Mouse (Mus musculus): ENCODE results near the gene Il9. TPM values are rescaled to one million over a fixed set of nuclear protein-coding genes. Genes with fewer than 3 reads are reported as not detected.

The Il9 gene
- polyA plus RNA-seq, 1 experiment from 2014 or later: not detected

DNA sequence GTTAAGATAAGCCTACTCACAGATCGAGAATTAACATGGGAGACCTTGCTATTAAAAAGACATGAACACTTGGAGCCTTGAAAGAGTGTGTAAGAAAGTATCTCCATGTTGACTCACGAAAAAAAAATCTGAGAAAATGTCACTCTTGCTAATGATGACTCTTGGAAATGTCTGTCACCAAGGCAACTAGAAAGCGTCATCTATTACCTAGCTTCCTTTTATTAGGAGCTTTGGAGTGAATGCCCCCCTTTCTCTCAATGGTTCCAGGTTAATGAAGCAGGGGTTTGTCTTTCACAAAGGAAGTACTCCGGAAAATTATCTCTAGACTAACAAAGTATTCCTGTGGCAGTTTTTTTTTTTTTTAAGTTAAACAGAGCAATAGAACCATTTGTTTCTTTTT, 34.3 kb upstream of the Il9 start:
- DNase-seq (ENCODE audit: low spot score) (no peak), ATAC-seq (ENCODE audit: insufficient read depth, low FRiP score, low TSS enrichment) (no peak)
- Histone ChIP-seq H3K4me3 (ENCODE audit: low read depth, low read length) (no peak overlapping the region), H3K27me3 (ENCODE audit: control insufficient read depth, insufficient read depth, low read length) (no peaks in the 10 kb centered on the region), H3K4me2 (ENCODE audit: low read depth) (no peak overlapping the region), H3K4me1 (ENCODE audit: control insufficient read depth, insufficient read depth, low read length) (no peaks in the 10 kb centered on the region), H3K36me3 (ENCODE audit: control insufficient read depth, insufficient read depth, low read length) (no peaks in the 10 kb centered on the region), H3K27ac (ENCODE audit: low read depth, low read length) (no peak overlapping the region), H3K9me3 (ENCODE audit: control insufficient read depth, low read length) (no peaks in the 10 kb centered on the region), H3K9ac (ENCODE audit: low read length) (no peak overlapping the region)
- WGBS: 81% methylated on average over 4 of the region's 4 CpGs

DNA sequence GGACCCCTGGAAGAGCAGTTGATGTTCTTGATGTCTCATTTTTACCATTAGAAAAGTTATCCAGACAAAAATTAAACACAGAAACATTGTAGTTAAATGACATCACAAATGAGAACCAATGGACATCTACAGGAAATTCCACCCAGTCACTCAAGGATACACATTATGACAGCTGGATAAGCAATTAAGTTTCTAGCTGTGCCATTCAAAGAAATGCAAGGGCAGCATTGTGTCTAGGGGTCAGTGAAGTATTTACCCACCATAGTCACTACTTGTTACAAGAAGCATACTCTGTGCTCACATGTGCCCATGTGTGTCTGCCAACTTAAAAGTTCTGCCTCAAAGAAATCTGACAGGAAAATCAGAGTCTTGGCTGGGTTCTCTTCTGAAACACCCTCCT, 31.5 kb upstream of the Il9 start:
- Histone ChIP-seq H3K27me3 (ENCODE audit: control insufficient read depth, insufficient read depth, low read length) (no peaks in the 10 kb centered on the region), H3K27ac (ENCODE audit: low read depth, low read length) (no peak overlapping the region), H3K9me3 (ENCODE audit: control insufficient read depth, low read length) (no peaks in the 10 kb centered on the region), H3K4me1 (ENCODE audit: control insufficient read depth, insufficient read depth, low read length) (no peaks in the 10 kb centered on the region), H3K4me3 (ENCODE audit: low read depth, low read length) (no peak overlapping the region), H3K4me2 (ENCODE audit: low read depth) (no peak overlapping the region), H3K36me3 (ENCODE audit: control insufficient read depth, insufficient read depth, low read length) (no peaks in the 10 kb centered on the region), H3K9ac (ENCODE audit: low read length) (no peak overlapping the region)
- ATAC-seq (ENCODE audit: insufficient read depth, low FRiP score, low TSS enrichment) (no peak), DNase-seq (ENCODE audit: low spot score) (no peak)

DNA sequence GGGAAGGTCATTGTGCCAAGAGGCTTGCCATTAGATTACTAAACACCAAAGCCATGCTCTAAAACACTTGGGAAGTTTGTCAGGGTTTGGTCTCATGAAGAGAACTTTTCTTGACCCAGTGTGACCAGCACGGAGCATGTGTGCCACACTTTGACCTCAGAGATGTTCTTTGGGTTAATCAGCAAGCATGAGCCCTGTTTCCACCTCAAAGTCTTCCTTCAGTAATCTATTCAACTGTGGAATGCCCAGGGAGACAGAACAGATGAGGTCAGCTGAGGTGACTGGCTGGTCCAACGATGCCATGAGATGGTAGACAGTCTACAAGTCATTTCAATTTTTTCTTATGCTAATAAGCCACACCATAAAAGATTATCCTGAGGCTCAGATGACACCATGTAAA, 27.8 kb upstream of the Il9 start:
- ATAC-seq (ENCODE audit: insufficient read depth, low FRiP score, low TSS enrichment) (no peak), DNase-seq (ENCODE audit: low spot score) (no peak)
- Histone ChIP-seq H3K9ac (ENCODE audit: low read length) (no peak overlapping the region), H3K4me2 (ENCODE audit: low read depth) (no peak overlapping the region), H3K4me1 (ENCODE audit: control insufficient read depth, insufficient read depth, low read length) (no peaks in the 10 kb centered on the region), H3K36me3 (ENCODE audit: control insufficient read depth, insufficient read depth, low read length) (no peaks in the 10 kb centered on the region), H3K9me3 (ENCODE audit: control insufficient read depth, low read length) (no peaks in the 10 kb centered on the region), H3K27ac (ENCODE audit: low read depth, low read length) (no peak overlapping the region), H3K4me3 (ENCODE audit: low read depth, low read length) (no peak overlapping the region), H3K27me3 (ENCODE audit: control insufficient read depth, insufficient read depth, low read length) (no peaks in the 10 kb centered on the region)
- WGBS: 95% methylated on average over 2 of the region's 2 CpGs

- Histone ChIP-seq H3K9me3 (ENCODE audit: control insufficient read depth, low read length) (no peaks in the 10 kb centered on the region), H3K4me1 (ENCODE audit: control insufficient read depth, insufficient read depth, low read length) (no peaks in the 10 kb centered on the region), H3K36me3 (ENCODE audit: control insufficient read depth, insufficient read depth, low read length) (no peaks in the 10 kb centered on the region), H3K27ac (ENCODE audit: low read depth, low read length) (no peak overlapping the region), H3K4me2 (ENCODE audit: low read depth) (no peak overlapping the region), H3K9ac (ENCODE audit: low read length) (no peak overlapping the region), H3K4me3 (ENCODE audit: low read depth, low read length) (no peak overlapping the region), H3K27me3 (ENCODE audit: control insufficient read depth, insufficient read depth, low read length) (no peaks in the 10 kb centered on the region)
- DNase-seq (ENCODE audit: low spot score) (no peak), ATAC-seq (ENCODE audit: insufficient read depth, low FRiP score, low TSS enrichment) (no peak)
- 84% methylated on average over 6 of the region's 6 CpGs for WGBS
Observed at GRCm38 (mm10) chr13:56506871-56507496, 24.9 kb upstream of the Il9 start.

DNA sequence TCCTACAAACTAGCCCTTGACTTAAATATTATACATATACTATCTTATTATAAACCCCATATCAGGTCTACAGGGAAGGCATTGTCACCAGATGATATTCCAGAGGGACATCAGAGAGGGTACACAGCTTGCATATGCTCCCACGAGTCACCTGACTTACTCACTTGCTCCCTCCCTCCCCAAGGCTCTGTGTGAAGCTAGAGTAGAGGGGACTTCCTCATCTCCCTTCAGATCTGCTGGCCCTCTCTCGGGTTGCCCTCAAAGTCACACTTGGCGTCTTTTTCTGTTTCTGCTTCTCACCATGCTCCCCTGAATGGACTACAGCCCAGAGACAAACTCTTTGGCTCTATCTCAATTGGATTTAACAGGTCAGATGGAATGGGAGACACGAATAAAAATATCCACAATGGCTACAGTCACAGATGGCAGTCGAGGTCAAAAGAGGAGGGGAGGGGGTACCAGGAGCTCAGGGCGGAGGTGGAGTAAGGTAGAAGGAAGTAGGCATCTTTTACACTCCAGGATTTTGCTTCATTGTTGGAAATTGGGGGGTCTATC, 19.9 kb upstream of the Il9 start:
- Histone ChIP-seq H3K9ac (ENCODE audit: low read length) (no peak overlapping the region), H3K36me3 (ENCODE audit: control insufficient read depth, insufficient read depth, low read length) (no peaks in the 10 kb centered on the region), H3K27ac (ENCODE audit: low read depth, low read length) (no peak overlapping the region), H3K4me1 (ENCODE audit: control insufficient read depth, insufficient read depth, low read length) (no peaks in the 10 kb centered on the region), H3K4me3 (ENCODE audit: low read depth, low read length) (no peak overlapping the region), H3K9me3 (ENCODE audit: control insufficient read depth, low read length) (no peaks in the 10 kb centered on the region), H3K4me2 (ENCODE audit: low read depth) (no peak overlapping the region), H3K27me3 (ENCODE audit: control insufficient read depth, insufficient read depth, low read length) (no peaks in the 10 kb centered on the region)
- ATAC-seq (ENCODE audit: insufficient read depth, low FRiP score, low TSS enrichment) (no peak), DNase-seq (ENCODE audit: low spot score) (no peak)
- WGBS: 77% methylated on average over 6 of the region's 6 CpGs

DNA sequence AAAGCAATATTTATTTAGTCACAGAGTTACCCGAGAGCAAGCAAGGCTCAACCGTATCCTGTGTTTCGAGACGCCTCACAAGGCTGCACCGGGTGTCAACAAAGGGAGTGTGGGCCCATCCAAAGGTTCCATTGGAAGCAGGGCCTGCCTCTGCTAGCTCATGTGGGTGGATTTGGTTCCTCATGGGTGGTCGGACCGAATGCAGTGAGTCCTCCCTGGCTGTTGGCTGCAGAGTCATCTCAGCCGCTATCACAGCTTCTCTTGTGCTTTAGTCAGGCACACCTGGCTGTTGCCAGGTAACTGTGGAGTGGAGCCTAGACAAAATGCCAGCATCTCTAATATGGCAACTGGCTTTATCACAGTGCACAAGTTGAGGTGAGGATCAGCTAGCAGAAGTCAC, 18.6 kb upstream of the Il9 start:
- Histone ChIP-seq H3K9ac (ENCODE audit: low read length) (no peak overlapping the region), H3K27me3 (ENCODE audit: control insufficient read depth, insufficient read depth, low read length) (no peaks in the 10 kb centered on the region), H3K36me3 (ENCODE audit: control insufficient read depth, insufficient read depth, low read length) (no peaks in the 10 kb centered on the region), H3K4me3 (ENCODE audit: low read depth, low read length) (no peak overlapping the region), H3K4me1 (ENCODE audit: control insufficient read depth, insufficient read depth, low read length) (no peaks in the 10 kb centered on the region), H3K9me3 (ENCODE audit: control insufficient read depth, low read length) (no peaks in the 10 kb centered on the region), H3K4me2 (ENCODE audit: low read depth) (no peak overlapping the region), H3K27ac (ENCODE audit: low read depth, low read length) (no peak overlapping the region)
- no peak for DNase-seq (ENCODE audit: low spot score)
- WGBS: 92% methylated on average over 8 of the region's 8 CpGs
- ATAC-seq (ENCODE audit: insufficient read depth, low FRiP score, low TSS enrichment): no peak

GRCm38 (mm10) chr13:56500132-56500531, 18.1 kb upstream of the Il9 start:
- no peak for ATAC-seq (ENCODE audit: insufficient read depth, low FRiP score, low TSS enrichment)
- DNase-seq (ENCODE audit: low spot score): peak; percentile 14
- H3K27ac ChIP-seq (ENCODE audit: low read depth, low read length): no peak overlapping the region
- H3K9me3 ChIP-seq (ENCODE audit: control insufficient read depth, low read length): no peaks in the 10 kb centered on the region
- no peaks in the 10 kb centered on the region for H3K4me1 ChIP-seq (ENCODE audit: control insufficient read depth, insufficient read depth, low read length)
- H3K9ac ChIP-seq (ENCODE audit: low read length): no peak overlapping the region
- no peak overlapping the region for H3K4me2 ChIP-seq (ENCODE audit: low read depth)
- H3K36me3 ChIP-seq (ENCODE audit: control insufficient read depth, insufficient read depth, low read length): no peaks in the 10 kb centered on the region
- H3K27me3 ChIP-seq (ENCODE audit: control insufficient read depth, insufficient read depth, low read length): no peaks in the 10 kb centered on the region
- H3K4me3 ChIP-seq (ENCODE audit: low read depth, low read length): no peak overlapping the region
- 69% methylated on average over 3 of the region's 3 CpGs for WGBS

DNA sequence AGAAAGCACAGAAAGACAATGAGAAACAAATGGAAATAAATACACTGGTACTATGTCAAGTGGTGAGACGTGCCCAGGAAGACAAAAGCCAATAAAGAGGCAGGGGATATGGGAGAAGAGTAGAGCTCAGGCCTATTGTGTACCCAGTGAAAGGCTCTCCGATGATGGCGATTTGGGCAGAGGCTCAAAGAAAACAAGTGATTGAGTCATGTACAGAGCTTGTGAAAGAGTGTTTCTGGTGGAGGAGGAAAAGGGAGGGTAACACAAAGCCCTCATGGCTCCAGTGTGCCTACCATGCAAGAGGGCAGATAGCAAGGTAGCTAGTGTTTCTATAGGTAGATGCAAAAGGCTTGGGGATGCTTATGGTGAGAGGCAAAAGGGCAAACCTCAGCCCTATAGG, 12.4 kb upstream of the Il9 start:
- DNase-seq (ENCODE audit: low spot score) (no peak), ATAC-seq (ENCODE audit: insufficient read depth, low FRiP score, low TSS enrichment) (no peak)
- 45% methylated on average over 3 of the region's 3 CpGs for WGBS
- Histone ChIP-seq H3K36me3 (ENCODE audit: control insufficient read depth, insufficient read depth, low read length) (no peaks in the 10 kb centered on the region), H3K9me3 (ENCODE audit: control insufficient read depth, low read length) (no peaks in the 10 kb centered on the region), H3K4me2 (ENCODE audit: low read depth) (no peak overlapping the region), H3K9ac (ENCODE audit: low read length) (no peak overlapping the region), H3K27ac (ENCODE audit: low read depth, low read length) (no peak overlapping the region), H3K4me1 (ENCODE audit: control insufficient read depth, insufficient read depth, low read length) (no peaks in the 10 kb centered on the region), H3K27me3 (ENCODE audit: control insufficient read depth, insufficient read depth, low read length) (no peaks in the 10 kb centered on the region), H3K4me3 (ENCODE audit: low read depth, low read length) (no peak overlapping the region)

- 74% methylated on average over 5 of the region's 5 CpGs for WGBS
- H3K27ac ChIP-seq (ENCODE audit: low read depth, low read length): no peak overlapping the region
- H3K9ac ChIP-seq (ENCODE audit: low read length): no peak overlapping the region
- no peaks in the 10 kb centered on the region for H3K4me1 ChIP-seq (ENCODE audit: control insufficient read depth, insufficient read depth, low read length)
- DNase-seq (ENCODE audit: low spot score) (no peak), ATAC-seq (ENCODE audit: insufficient read depth, low FRiP score, low TSS enrichment) (no peak)
- no peaks in the 10 kb centered on the region for H3K27me3 ChIP-seq (ENCODE audit: control insufficient read depth, insufficient read depth, low read length)
- no peaks in the 10 kb centered on the region for H3K9me3 ChIP-seq (ENCODE audit: control insufficient read depth, low read length)
- H3K36me3 ChIP-seq (ENCODE audit: control insufficient read depth, insufficient read depth, low read length): no peaks in the 10 kb centered on the region
- H3K4me2 ChIP-seq (ENCODE audit: low read depth): no peak overlapping the region
- H3K4me3 ChIP-seq (ENCODE audit: low read depth, low read length): no peak overlapping the region
Observed at GRCm38 (mm10) chr13:56488012-56488411, 6.0 kb upstream of the Il9 start.
